Mouse (Mus musculus) myocyte (in vitro differentiated cells): ENCODE measurements around the gene Olfr1270. TPM values are rescaled to one million over a fixed set of nuclear protein-coding genes. Genes with fewer than 3 reads are reported as not detected.
"Not testable (repeated sequence)": the region's sequence is repeated elsewhere in the genome, so short reads cannot be mapped to it uniquely, and the experiment has no call there.

Experiments
- H3K27me3 ChIP-seq: one replicate; pipeline ENCODE4 v1.6.1; 2011; ENCODE audit not compliant: control insufficient read depth, insufficient read depth, insufficient read length
- H3K36me3 ChIP-seq: one replicate; pipeline ENCODE4 v1.6.1; 2011; ENCODE audit not compliant: control insufficient read depth, insufficient read depth
- H3K4me2 ChIP-seq: one replicate; pipeline ENCODE4 v1.6.1; 2011; ENCODE audit warnings: low read depth, control low read depth
- H3K4me3 ChIP-seq: one replicate; pipeline ENCODE4 v1.5.1; 2011; ENCODE audit warnings: mild to moderate bottlenecking, control low read depth, moderate library complexity
- H3K79me2 ChIP-seq: one replicate; pipeline ENCODE4 v1.6.1; 2011; ENCODE audit not compliant: control insufficient read depth, insufficient read depth
- H3ac ChIP-seq: one replicate; pipeline ENCODE4 v1.6.1; 2011; ENCODE audit not compliant: control insufficient read depth, insufficient read length
- CEBPB ChIP-seq: IDR thresholded peaks from 2 replicates; pipeline ENCODE4 v1.6.1; 2011; ENCODE audit warnings: mild to moderate bottlenecking, moderate library complexity; ENCODE audit not compliant: poor library complexity, insufficient read depth, severe bottlenecking
- E2F4 ChIP-seq: IDR thresholded peaks from one replicate; pipeline ENCODE4 v1.6.1; 2011; ENCODE audit warnings: mild to moderate bottlenecking, control low read depth, moderate library complexity; ENCODE audit not compliant: insufficient read depth
- MAX ChIP-seq: IDR thresholded peaks from one replicate; pipeline ENCODE4 v1.6.1; 2011; ENCODE audit warnings: low read depth, mild to moderate bottlenecking, control low read depth
- MYOD1 ChIP-seq, 3 experiments: IDR thresholded peaks; one replicate each; pipeline ENCODE4 v1.6.1; 2011; ENCODE audit warnings: control low read depth in 2 of 3, low read depth in 2 of 3, mild to moderate bottlenecking in 2 of 3, moderate library complexity in 1 of 3; ENCODE audit not compliant: insufficient read length in 2 of 3, control insufficient read depth in 1 of 3
- MYOG ChIP-seq, 3 experiments: IDR thresholded peaks; one replicate each; pipeline ENCODE4 v1.6.1; 2011; ENCODE audit warnings: control low read depth in 2 of 3, low read depth in 2 of 3, mild to moderate bottlenecking in 2 of 3; ENCODE audit not compliant: insufficient read length in 2 of 3, control insufficient read depth in 1 of 3, insufficient read depth in 1 of 3
- POLR2A ChIP-seq: IDR thresholded peaks from one replicate; pipeline ENCODE4 v1.6.1; 2011; ENCODE audit warnings: low read depth, mild to moderate bottlenecking, control low read depth, moderate library complexity; ENCODE audit not compliant: insufficient read length
- POLR2AphosphoS2 ChIP-seq: IDR thresholded peaks from one replicate; pipeline ENCODE4 v1.6.1; 2011; ENCODE audit warnings: low read depth, control low read depth; ENCODE audit not compliant: insufficient read length
- REST ChIP-seq: IDR thresholded peaks from one replicate; pipeline ENCODE4 v1.6.1; 2011; ENCODE audit warnings: mild to moderate bottlenecking, control low read depth, moderate library complexity; ENCODE audit not compliant: insufficient read depth, insufficient read length
- SRF ChIP-seq: IDR thresholded peaks from one replicate; pipeline ENCODE4 v1.6.1; 2011; ENCODE audit warnings: low read depth; ENCODE audit not compliant: control insufficient read depth, insufficient read length
- TCF12 ChIP-seq: IDR thresholded peaks from one replicate; pipeline ENCODE4 v1.6.1; 2011; ENCODE audit warnings: mild to moderate bottlenecking, control low read depth; ENCODE audit not compliant: poor library complexity, insufficient read depth, severe bottlenecking
- TCF3 ChIP-seq: IDR thresholded peaks from one replicate; pipeline ENCODE4 v1.6.1; 2011; ENCODE audit warnings: low read depth, control low read depth; ENCODE audit not compliant: insufficient read length
- USF1 ChIP-seq: IDR thresholded peaks from one replicate; pipeline ENCODE4 v1.6.1; 2011; ENCODE audit warnings: low read depth, mild to moderate bottlenecking, control low read depth, moderate library complexity
- polyA plus RNA-seq: library from polyadenylated mRNA; unstranded; fragments of >200 nt; fragmentation: generic; extraction: Trizol; gene quantifications from one replicate; pipeline ENCODE4 v1.2.1, GENCODE M21; 2012; ENCODE audit warnings: missing spikeins

Gene Olfr1270
- not detected for polyA plus RNA-seq

- Histone ChIP-seq H3K79me2 (no peaks in the 10 kb centered on the region), H3K4me3 (no peak within 1 kb of the TSS), H3K4me2 (no peak within 1 kb of the TSS), H3K36me3 (no peaks in the 10 kb centered on the region), H3ac (no peak within 1 kb of the TSS), H3K27me3 (no peaks in the 10 kb centered on the region)
- TF ChIP-seq TCF12 = no peak
- no peak for TF ChIP-seq USF1
- TF ChIP-seq POLR2A = no peak
- no peak for TF ChIP-seq POLR2AphosphoS2
- TF ChIP-seq SRF = no peak
- TF ChIP-seq REST = no peak
- no peak for TF ChIP-seq CEBPB
- TF ChIP-seq E2F4 = no peak
- no peak for TF ChIP-seq MYOG (IDR thresholded peaks at IDR 0.05; ENCODE audit: control insufficient read depth in 1 of 3, insufficient read depth in 1 of 3, insufficient read length in 2 of 3, low read depth in 2 of 3)
- no peak for TF ChIP-seq MAX
- no peak for TF ChIP-seq MYOD1 (IDR thresholded peaks at IDR 0.05; ENCODE audit: control insufficient read depth in 1 of 3, insufficient read length in 2 of 3, low read depth in 2 of 3)
- TF ChIP-seq TCF3 = no peak
Observed at GRCm38 (mm10) chr2:90152991-90153390, at the start of gene Olfr1270. Gene Olfr1270, minus strand, starts transcription at chr2:90153091.

DNA sequence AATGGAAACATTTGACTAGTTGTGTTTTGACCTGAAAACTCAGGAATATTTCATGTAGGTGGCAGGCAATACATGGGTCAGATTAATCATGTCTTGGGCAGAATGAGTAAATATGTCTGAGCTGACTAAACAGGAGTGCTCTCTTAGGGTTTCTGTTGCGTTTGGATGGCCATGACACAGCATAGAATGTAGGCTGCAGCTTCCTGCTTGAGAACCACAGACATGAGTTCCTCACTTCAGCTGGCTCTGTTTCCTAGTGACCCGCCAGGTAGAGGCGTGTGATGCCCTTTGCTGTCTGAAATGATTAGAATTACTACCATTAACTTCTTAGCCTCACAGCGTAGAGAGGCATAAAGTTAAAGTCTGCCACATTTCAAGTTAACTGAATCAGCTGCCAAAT, 46.7 kb upstream of the Olfr1270 start:
- H3K79me2 ChIP-seq, H3K27me3 ChIP-seq, H3K4me2 ChIP-seq, H3K36me3 ChIP-seq, H3K4me3 ChIP-seq, H3ac ChIP-seq: not testable (repeated sequence)

DNA sequence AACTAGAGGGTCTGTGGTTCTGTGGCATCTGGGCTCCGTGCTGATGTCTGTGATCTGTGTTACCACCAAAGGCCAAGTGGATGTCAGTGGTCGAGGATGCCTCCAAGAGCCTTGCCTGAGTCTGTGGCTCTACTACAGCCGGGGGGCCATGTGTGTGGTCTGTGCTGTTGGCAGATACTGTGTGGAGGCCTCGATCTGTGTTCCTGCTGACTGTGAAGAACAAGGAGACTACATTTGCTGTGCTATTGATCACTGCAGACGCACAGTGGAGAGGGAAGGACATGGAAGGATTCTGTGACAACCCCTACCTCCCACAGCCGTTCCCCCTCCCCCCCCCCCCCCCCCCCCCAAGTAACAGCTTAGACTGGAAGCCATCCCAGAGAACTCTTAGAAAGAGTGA, 42.4 kb upstream of the Olfr1270 start:
- H3K79me2 ChIP-seq, H3K4me2 ChIP-seq, H3K36me3 ChIP-seq, H3K4me3 ChIP-seq, H3ac ChIP-seq, H3K27me3 ChIP-seq: not testable (repeated sequence)

- H3K36me3 ChIP-seq, H3K4me3 ChIP-seq, H3K27me3 ChIP-seq, H3K79me2 ChIP-seq, H3K4me2 ChIP-seq, H3ac ChIP-seq: not testable (repeated sequence)
Observed at GRCm38 (mm10) chr2:90194750-90195149, 41.9 kb upstream of the Olfr1270 start.

- H3K4me3 ChIP-seq, H3ac ChIP-seq, H3K4me2 ChIP-seq, H3K36me3 ChIP-seq, H3K79me2 ChIP-seq, H3K27me3 ChIP-seq: not testable (repeated sequence)
Observed at GRCm38 (mm10) chr2:90187082-90187481, 34.2 kb upstream of the Olfr1270 start.

- H3K4me3 ChIP-seq, H3ac ChIP-seq, H3K27me3 ChIP-seq, H3K36me3 ChIP-seq, H3K4me2 ChIP-seq, H3K79me2 ChIP-seq: not testable (repeated sequence)
Observed at GRCm38 (mm10) chr2:90186082-90186481, 33.2 kb upstream of the Olfr1270 start.

- H3K36me3 ChIP-seq = no peaks in the 10 kb centered on the region
- H3K79me2 ChIP-seq = no peaks in the 10 kb centered on the region
- no peaks in the 10 kb centered on the region for H3K27me3 ChIP-seq
- H3K4me2 ChIP-seq = no peak overlapping the region
- no peak overlapping the region for H3ac ChIP-seq
- no peak overlapping the region for H3K4me3 ChIP-seq
- TF ChIP-seq TCF12 (no peak), MYOG (IDR thresholded peaks at IDR 0.05; ENCODE audit: control insufficient read depth in 1 of 3, insufficient read depth in 1 of 3, insufficient read length in 2 of 3, low read depth in 2 of 3) (no peak), E2F4 (no peak), TCF3 (no peak), POLR2A (no peak), CEBPB (no peak), MYOD1 (IDR thresholded peaks at IDR 0.05; ENCODE audit: control insufficient read depth in 1 of 3, insufficient read length in 2 of 3, low read depth in 2 of 3) (no peak), USF1 (no peak), POLR2AphosphoS2 (no peak), MAX (no peak), REST (no peak)
Observed at GRCm38 (mm10) chr2:90153916-90154315, 1.0 kb upstream of the Olfr1270 start.
